Mouse (Mus musculus) common myeloid progenitor, adult 5-6 weeks (primary cell): ENCODE results near the gene Dnajc30. TPM values are rescaled to one million over a fixed set of nuclear protein-coding genes. Genes with fewer than 3 reads are reported as not detected.
"Not testable (repeated sequence)": the region's sequence is repeated elsewhere in the genome, so short reads cannot be mapped to it uniquely, and the experiment has no call there.

Experiments used
- ATAC-seq: replicated peaks from 2 replicates; pipeline ENCODE4 v1.8.0; 2016; ENCODE audit warnings: low read depth, mild to moderate bottlenecking, moderate TSS enrichment, inconsistent platforms; ENCODE audit not compliant: poor library complexity, severe bottlenecking
- total RNA-seq: library from RNA; stranded (forward); fragments of 200-1000, 187-1606 nt; gene quantifications from 2 replicates; pipeline ENCODE4 v1.2.3, GENCODE M21; 2017

Gene Dnajc30
- total RNA-seq = 3.9 and 10.9 TPM in 2 replicates

GRCm38 (mm10) chr5:135063629-135064381 lies at the start of gene Dnajc30:
Dnajc30 (plus strand) TSS chr5:135064202.
- peak; percentile 99 for ATAC-seq

GRCm38 (mm10) chr5:135015497-135015896 lies 48.5 kb upstream of the Dnajc30 start:
- peak; percentile 84 for ATAC-seq

DNA sequence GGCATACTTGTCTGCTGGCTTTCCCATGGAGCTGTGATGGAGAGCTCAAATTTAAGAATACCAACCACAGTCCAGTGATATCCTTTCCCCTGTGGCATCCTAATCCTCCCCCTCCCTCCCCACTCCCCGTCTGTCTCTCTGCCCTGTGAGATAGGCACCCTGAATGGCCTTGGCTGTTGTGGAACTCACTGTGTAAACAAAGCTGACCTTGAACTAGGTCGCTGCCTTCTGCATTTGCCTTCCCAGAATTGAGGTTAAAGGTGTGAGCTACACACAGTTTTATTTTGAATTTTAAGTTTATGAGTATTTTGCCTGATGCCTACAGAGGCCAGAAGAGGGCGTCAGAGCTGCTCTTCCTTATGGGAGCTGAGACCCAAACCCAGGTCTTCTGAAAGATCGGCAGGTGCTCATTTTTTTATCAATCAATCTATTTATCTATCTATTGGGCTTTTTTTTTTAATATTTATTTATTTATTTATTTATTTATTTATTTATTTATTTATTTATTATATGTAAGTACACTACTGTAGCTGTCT lies 47.7 kb upstream of the Dnajc30 start:
- no peak for ATAC-seq

- no peak for ATAC-seq
Measured at GRCm38 (mm10) chr5:135021814-135022213, 42.2 kb upstream of the Dnajc30 start.

DNA sequence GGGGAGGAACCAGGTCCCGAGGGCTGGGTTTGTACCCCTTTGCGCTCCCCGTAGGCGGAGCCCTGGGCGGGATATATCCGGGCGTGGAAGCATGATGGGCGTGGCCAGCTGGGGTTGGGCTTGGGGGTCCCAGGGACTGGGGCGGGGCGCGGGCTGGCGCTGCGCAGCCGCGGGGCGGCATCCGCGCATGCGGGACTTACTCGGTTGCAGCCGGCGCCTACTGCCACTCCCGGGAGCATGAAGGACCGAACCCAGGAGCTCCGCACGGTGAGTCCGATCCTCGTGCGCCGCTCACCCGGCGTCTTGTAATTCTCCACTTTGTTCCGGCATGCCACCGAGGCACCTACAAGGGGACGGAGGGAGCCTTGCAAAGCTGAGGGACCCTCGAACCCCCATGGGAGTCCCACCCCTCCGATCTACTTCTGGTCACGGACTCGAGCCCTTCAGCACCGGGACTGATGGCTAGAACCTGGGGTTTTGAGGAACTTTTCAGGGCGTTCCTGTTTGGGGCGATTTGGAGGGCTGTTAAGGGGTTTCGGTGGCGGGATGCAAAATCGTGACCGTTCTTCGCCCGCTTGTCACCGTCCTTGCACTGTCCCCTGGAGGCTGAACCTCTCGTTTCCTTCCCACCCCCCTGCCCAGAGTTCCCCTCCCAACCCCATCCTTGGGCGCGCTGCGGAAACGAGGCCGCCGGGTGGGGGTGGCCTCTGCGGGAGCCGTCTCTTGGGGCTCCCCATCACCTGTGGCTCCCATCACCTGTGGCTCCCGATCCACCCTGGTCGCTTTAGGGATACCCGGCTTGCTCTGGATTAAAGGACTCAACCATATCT lies 40.4 kb upstream of the Dnajc30 start, which contains the start of gene Stx1a:
Gene Stx1a (plus strand): TSS at position 139 of the 830 bp plus-strand sequence.
- ATAC-seq = peak; percentile 70

GRCm38 (mm10) chr5:135024665-135025224 lies 39.3 kb upstream of the Dnajc30 start:
- ATAC-seq = peak; percentile 48

DNA sequence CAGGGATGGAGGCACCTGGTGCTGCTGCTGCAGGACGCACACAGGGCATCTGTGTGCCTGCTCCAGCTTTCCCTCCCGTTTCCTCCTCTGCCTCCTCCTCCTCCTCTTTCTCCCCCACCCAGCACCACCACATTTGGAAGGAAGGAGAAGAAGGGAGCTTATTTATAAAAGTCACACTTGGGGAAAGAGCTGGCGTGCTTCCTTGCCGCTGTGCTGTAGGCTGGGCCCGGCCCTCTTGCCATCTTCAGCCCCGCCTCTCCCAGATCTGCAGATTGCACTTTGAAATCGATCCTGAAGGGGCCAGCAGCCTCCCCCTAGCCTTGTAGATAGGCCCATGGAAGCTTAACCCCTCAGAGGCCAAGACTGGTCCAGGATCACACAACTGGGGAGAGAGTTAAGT lies 38.1 kb upstream of the Dnajc30 start:
- ATAC-seq = no peak

- ATAC-seq = peak; percentile 69
Measured at GRCm38 (mm10) chr5:135029007-135029854, 34.8 kb upstream of the Dnajc30 start.

DNA sequence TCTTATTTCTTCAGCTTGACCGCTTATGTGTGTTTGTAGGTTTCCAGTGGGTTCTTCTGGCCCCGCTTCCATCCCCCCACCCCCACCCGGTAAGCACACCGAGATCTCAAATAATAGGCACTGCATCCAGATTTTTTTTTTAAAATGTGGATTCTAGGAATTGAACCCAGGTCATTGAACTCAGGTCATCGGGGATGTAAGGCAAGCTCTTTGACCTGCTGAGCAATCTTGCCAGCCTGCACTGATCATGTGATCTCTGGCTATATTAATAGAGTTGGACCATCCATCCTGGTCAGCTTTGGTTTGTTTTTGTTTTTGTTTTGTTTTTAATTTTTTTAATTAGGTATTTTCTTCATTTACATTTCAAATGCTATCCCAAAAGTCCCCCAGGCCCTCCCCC lies 31.4 kb upstream of the Dnajc30 start:
- ATAC-seq = no peak

DNA sequence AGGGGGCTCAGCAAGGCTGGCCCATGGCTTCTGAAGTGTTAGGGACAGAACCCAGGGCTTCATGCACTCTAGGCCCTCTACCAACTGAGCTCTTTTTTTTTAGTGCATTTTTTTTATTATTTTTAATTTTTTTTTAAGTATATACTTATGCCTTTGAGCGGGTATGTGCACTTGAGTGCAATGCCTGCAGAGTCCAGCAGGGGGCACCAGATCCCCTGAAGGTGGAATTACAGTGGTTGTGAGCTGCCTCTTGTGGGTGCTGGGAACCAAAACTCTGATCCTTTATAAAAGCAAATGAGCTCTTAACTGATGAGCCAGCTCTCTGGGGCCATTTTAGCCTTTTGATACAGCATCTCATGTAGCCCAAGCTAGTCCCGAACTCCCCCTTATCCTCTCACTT lies 29.4 kb upstream of the Dnajc30 start:
- no peak for ATAC-seq

DNA sequence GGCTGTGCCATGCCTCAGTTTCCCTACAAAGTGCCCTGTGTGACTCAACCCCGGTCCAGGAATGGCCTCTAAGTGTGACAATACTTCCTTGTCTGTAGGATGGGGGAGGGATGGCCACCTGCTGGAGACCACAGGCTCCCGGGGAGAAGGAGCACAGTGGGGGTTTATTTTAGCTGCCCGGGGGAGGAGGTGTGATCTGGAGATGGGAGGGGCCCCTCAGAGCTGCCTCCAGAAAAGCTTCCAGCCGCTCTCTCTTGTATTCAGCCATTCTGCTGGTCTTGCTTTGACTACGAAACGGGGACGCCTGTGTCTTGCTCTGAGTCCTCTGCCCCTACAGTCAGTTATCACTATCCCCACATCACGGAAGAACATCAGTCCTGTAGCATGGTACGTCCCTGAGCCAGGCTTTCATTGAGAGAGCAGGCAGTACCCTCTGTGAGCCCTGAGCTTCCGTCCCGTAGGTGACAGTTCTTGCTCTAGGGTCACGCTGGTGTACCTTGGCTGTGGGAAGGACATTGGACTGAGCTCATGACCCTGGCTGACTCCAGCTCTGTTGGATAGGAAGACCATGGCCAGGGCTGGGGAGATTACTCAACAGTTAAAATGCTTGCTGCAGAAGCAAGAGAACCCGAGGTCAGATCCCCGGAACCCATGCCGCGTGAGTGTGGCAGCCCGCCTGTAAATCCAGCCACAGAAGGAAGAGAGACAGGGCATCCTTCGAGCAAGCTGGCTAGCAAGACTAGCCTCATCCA lies 28.2 kb upstream of the Dnajc30 start:
- ATAC-seq = no peak

DNA sequence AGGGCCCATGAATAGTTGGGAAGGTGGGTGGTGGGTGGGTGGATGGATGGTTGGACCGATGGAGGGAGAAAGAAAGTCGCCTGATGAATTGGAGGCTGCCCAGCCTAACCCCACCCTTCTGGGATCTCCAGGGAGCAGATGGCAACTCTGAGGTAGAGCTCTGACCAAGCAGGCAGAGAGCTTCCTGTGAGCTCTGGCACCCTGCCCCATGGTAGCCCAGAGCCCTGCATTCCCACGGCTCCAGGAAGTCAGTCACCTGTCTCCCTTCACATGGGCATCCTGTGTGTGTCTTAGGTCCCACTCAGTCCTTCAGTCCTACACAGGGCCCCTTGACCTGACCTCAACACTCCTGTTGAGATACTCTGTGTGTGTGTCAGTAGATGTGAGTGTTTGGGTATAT lies 26.1 kb upstream of the Dnajc30 start:
- ATAC-seq = no peak

DNA sequence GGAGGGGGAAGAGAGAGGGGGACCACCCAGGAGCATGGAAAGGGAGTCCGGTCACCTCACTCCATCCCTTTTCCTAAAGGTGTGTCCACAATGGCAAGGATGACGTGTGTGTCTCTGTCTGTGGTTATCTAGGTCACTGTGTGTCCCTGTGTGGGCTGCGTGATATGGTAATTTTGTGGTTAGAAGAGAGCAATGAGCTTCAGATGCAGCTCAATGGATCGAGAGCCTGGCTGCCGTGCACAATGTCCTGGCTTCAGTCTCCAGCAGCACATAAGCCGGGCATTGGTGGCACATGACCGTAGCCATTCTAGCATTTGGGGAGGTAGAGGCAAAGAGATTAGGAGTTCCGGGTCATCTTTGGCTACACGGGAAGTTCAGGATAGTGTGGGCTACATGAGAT lies 24.5 kb upstream of the Dnajc30 start:
- ATAC-seq = no peak

GRCm38 (mm10) chr5:135040059-135040458 lies 23.9 kb upstream of the Dnajc30 start:
- no peak for ATAC-seq

GRCm38 (mm10) chr5:135040777-135041176 lies 23.2 kb upstream of the Dnajc30 start:
- no peak for ATAC-seq

DNA sequence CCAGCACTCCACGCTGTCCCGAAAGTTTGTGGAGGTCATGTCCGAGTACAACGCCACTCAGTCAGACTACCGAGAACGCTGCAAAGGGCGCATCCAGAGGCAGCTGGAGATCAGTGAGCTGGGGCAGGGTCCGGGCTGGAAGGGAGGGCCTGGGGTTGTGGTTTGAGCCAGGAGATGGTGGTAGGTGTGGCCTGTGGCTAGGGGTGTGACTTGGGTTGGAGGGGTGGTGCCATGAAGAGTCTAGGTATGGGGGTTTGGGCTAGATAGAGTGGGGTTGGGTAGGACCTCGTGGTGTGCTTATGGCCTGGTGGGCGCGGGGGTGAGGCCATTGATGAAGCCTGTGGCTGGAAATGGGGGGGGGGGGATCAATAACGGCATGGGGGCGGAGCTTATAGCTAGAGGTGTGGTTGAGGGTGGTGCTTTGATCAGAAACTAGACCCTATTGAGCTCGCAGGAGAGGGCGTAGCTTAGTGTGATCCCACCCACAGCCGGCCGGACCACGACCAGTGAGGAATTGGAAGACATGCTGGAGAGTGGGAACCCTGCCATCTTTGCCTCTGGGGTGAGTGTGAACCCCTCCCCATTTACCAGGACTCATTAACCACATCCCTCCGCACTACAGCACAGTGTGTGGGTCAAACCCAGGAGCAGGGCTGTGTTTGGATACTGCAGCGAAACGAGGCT lies 21.8 kb upstream of the Dnajc30 start:
- ATAC-seq = no peak

GRCm38 (mm10) chr5:135044575-135044974 lies 19.4 kb upstream of the Dnajc30 start:
- no peak for ATAC-seq

DNA sequence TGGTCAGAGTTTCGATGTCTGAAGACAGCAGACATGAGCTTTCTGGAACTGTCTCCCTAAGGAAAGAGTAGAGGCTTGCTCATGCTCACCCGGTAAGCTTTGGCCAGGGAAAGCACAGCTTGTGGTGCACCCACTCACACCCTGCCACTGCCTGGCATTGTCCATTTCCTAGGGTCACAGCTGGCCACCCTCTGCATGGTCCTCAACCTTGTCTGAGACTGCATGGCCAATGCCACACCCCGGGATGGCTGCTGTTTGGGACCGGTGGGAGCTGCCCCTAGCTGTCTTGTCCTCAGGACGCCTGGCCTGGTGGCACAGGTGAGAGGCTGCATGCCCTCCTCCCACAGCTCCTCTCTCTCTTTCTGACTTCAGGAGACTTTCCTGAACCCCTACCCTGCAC lies 15.5 kb upstream of the Dnajc30 start:
- ATAC-seq = no peak

DNA sequence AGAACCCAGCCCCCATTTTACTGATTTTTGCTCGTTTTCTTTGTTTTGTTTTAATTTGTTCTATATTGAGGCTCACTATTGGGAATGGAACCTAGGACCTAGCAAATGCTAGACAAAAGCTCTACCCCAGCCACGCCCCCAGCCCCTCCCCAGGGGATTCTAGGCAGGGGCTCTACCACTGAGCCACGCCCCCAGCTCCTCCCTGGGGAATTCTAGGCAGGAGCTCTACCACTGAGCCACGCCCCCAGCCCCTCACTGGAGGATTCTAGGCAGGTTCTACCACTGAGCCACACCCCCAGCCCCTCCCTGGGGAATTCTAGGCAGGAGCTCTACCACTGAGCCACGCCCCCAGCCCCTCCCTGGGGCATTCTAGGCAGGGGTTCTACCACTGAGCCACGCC lies 14.7 kb upstream of the Dnajc30 start:
- not testable (repeated sequence) for ATAC-seq
